Mouse (Mus musculus): Measurements from ENCODE around the gene Olfr711.
"Not testable (repeated sequence)": the region's sequence is repeated elsewhere in the genome, so short reads cannot be mapped to it uniquely, and the experiment has no call there.

Olfr711 gene

GRCm38 (mm10) chr7:106975353-106975752 lies at the start of gene Olfr711:
Gene Olfr711, minus strand, starts transcription at chr7:106975453.
- in situ Hi-C loops (cut with MseI, MboI): no loop called here

GRCm38 (mm10) chr7:107005972-107006371 lies 30.7 kb upstream of the Olfr711 start, which contains the start of gene Olfr2:
Gene Olfr2, minus strand, starts transcription at chr7:107006072.
- in situ Hi-C loops (cut with MseI, MboI): no loop called here

- in situ Hi-C loops (cut with MseI, MboI): no loop called here
Observed at GRCm38 (mm10) chr7:107004169-107004568, 28.9 kb upstream of the Olfr711 start.

GRCm38 (mm10) chr7:107000798-107001197 lies 25.5 kb upstream of the Olfr711 start:
- in situ Hi-C loops (cut with MseI, MboI): no loop called here

- in situ Hi-C loops (cut with MseI, MboI): no loop called here
Observed at GRCm38 (mm10) chr7:106985236-106985635, 10.0 kb upstream of the Olfr711 start.

- in situ Hi-C loops (cut with MseI, MboI): not testable (repeated sequence)
Observed at GRCm38 (mm10) chr7:106967503-106967902, 7.8 kb downstream of the Olfr711 start.

GRCm38 (mm10) chr7:106963837-106964236 lies 11.4 kb downstream of the Olfr711 start, which contains the start of gene Olfr6:
Gene Olfr6, minus strand, starts transcription at chr7:106963937.
- in situ Hi-C loops (cut with MseI, MboI): no loop called here

- in situ Hi-C loops (cut with MseI, MboI): no loop called here
Observed at GRCm38 (mm10) chr7:106948212-106948611, 27.0 kb downstream of the Olfr711 start, which contains the start of gene Olfr710. Gene Olfr710, minus strand, starts transcription at chr7:106948312.

GRCm38 (mm10) chr7:106932119-106932518 lies 43.1 kb downstream of the Olfr711 start, which contains the start of gene Olfr709-ps1:
Gene Olfr709-ps1, minus strand, starts transcription at chr7:106932219.
- in situ Hi-C loops (cut with MseI, MboI): no loop called here

- in situ Hi-C loops (cut with MseI, MboI): not testable (repeated sequence)
Observed at GRCm38 (mm10) chr7:106920961-106921360, 54.3 kb downstream of the Olfr711 start.

Data from mouse trophoblast stem cell (cell line).